17 mouse cellular contexts compared by ENCODE assay signal in the genomic region with DNA sequence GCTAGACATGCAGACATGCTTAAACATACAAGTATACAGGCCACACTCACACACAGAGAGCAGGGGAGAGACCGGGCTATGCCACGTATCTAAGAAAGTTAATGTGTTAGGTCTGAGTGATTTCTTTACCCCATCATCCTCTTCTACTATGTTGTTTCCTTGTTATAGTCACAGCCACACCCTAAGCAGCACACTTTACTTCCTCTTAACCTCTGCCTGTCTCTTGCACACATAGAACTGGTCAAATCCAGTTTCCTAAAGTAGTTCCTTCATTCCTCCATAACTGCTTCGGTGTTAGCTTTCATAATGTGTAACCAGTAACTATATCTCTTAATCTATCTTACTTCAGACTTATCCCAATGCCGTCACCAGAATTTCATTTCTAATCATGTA.
DNase-seq lines count a peak whose midpoint lies in the region; ATAC-seq and TF ChIP-seq lines count a peak whose summit lies in the region.
"Had no signal": no experiment of that assay in that cellular context is flagged by ENCODE, and none has a peak within 500 bp of the region (broad histone marks: within the 10 kb centered on the region; RNA-seq: fewer than 3 reads in every experiment).

No protein-coding gene starts in this region.

- no peaks in the 10 kb centered on the region for H3K4me1 ChIP-seq in kidney, embryonic 16.5 days (ENCODE audit: insufficient read depth, low read length)
- peaks cover 14 to 21% of the 10 kb centered on the region in 2 experiments for H3K4me1 ChIP-seq in MEL (ENCODE audit: control insufficient read depth in 1 of 2, insufficient read depth in 2 of 2, low read length in 2 of 2)
- H3K4me1 ChIP-seq in intestine, embryonic 15.5 days (replicated peaks) = 0 out of 2 replicates have a peak, but pooled peaks cover 5% of the 10 kb centered on the region
- peaks cover 13% of the 10 kb centered on the region for H3K4me1 ChIP-seq in small intestine, adult 2 months (ENCODE audit: control insufficient read depth, insufficient read depth, insufficient read length, low read length)
- no peaks in the 10 kb centered on the region for H3K4me1 ChIP-seq in hindbrain, embryonic 12.5 days
- H3K4me1 ChIP-seq: hindbrain, embryonic 13.5 days; neural tube, embryonic 15.5 days had no signal

- H3K4me2 ChIP-seq in kidney, embryonic 16.5 days (replicated peaks; ENCODE audit: low read depth, low read length) = no peak overlapping the region
- no peak overlapping the region for H3K4me2 ChIP-seq in intestine, embryonic 15.5 days (replicated peaks)
- H3K4me2 ChIP-seq in hindbrain, embryonic 12.5 days (replicated peaks) = no peak overlapping the region
- H3K4me2 ChIP-seq: heart, embryonic 15.5 days; hindbrain, embryonic 13.5 days; midbrain, embryonic 11.5 days; neural tube, embryonic 15.5 days had no signal

- H3K79me2 ChIP-seq in MEL (ENCODE audit: control insufficient read depth, insufficient read depth, low read length, poor library complexity) = no peaks in the 10 kb centered on the region

- no peak for TF ChIP-seq RAD21 in MEL (IDR thresholded peaks at IDR 0.05; ENCODE audit: low read depth, low read length)

- TF ChIP-seq CTCF in MEL (IDR thresholded peaks at IDR 0.05 in 2 of 3, conservative IDR thresholded peaks at IDR 0.05 in 1 of 3; ENCODE audit: control insufficient read depth in 1 of 3, insufficient read depth in 1 of 3, low read depth in 2 of 3, low read length in 3 of 3, poor library complexity in 1 of 3, severe bottlenecking in 1 of 3) = no peak
- no peak for TF ChIP-seq CTCF in small intestine, adult 2 months (IDR thresholded peaks at IDR 0.05; ENCODE audit: extremely low read depth, insufficient read length, insufficient replicate concordance, low read depth, low read length)

- DNase-seq in kidney, postnatal 10 days = no peak
- DNase-seq in MEL (ENCODE audit: low read depth, low spot score) (peak; percentile 74), MN1 (ENCODE audit: low spot score) (no peak)
- DNase-seq in layer of hippocampus, adult 8-10 months (ENCODE audit: low spot score in 2 of 2) = no peak
- DNase-seq: cerebellum, postnatal 36 days; kidney, adult 8-10 months; lung, adult 18-20 months; retina, postnatal 1 day had no signal

- peak; percentile 41 to 66; a peak in 3 of 4 replicates for TF ChIP-seq EP300 in MEL (IDR thresholded peaks at IDR 0.05; ENCODE audit: low read depth in 1 of 2, low read length in 2 of 2)

- H3K36me3 ChIP-seq in kidney, embryonic 16.5 days (ENCODE audit: insufficient read depth, low read length) = no peaks in the 10 kb centered on the region
- peaks cover 0 to 27% of the 10 kb centered on the region in 2 experiments; a peak in 2 of 4 replicates for H3K36me3 ChIP-seq in MEL (ENCODE audit: control insufficient read depth in 1 of 2, insufficient read depth in 2 of 2, low read length in 2 of 2)
- H3K36me3 ChIP-seq in intestine, embryonic 15.5 days = no peaks in the 10 kb centered on the region
- no peaks in the 10 kb centered on the region for H3K36me3 ChIP-seq in small intestine, adult 2 months (ENCODE audit: control insufficient read depth, insufficient read depth, low read length)
- H3K36me3 ChIP-seq in hindbrain, embryonic 12.5 days = no peaks in the 10 kb centered on the region
- H3K36me3 ChIP-seq: heart, embryonic 15.5 days; hindbrain, embryonic 13.5 days; neural tube, embryonic 15.5 days had no signal

- ATAC-seq in kidney, embryonic 16.5 days (ENCODE audit: low FRiP score, low TSS enrichment) = peak; percentile 67; the same call in 1 of the 2 replicates
- ATAC-seq in intestine, embryonic 15.5 days = peak; percentile 69
- ATAC-seq in hindbrain, embryonic 12.5 days (ENCODE audit: low FRiP score) = no peak

- WGBS in kidney, embryonic 16.5 days = 83% methylated on average over 4 of the region's 4 CpGs
- WGBS in intestine, embryonic 15.5 days = 85% methylated on average over 4 of the region's 4 CpGs
- 48% methylated on average over 4 of the region's 4 CpGs for WGBS in small intestine, adult 2 months
- 94% methylated on average over 4 of the region's 4 CpGs for WGBS in hindbrain, embryonic 12.5 days

- H3K9me3 ChIP-seq in kidney, embryonic 16.5 days (ENCODE audit: low read length) = no peaks in the 10 kb centered on the region
- H3K9me3 ChIP-seq in MEL (replicated peaks; ENCODE audit: insufficient read depth, low read length) = no peaks in the 10 kb centered on the region
- no peaks in the 10 kb centered on the region for H3K9me3 ChIP-seq in intestine, embryonic 15.5 days
- H3K9me3 ChIP-seq in hindbrain, embryonic 12.5 days (replicated peaks) = no peaks in the 10 kb centered on the region
- H3K9me3 ChIP-seq: heart, embryonic 15.5 days; hindbrain, embryonic 13.5 days; neural tube, embryonic 15.5 days had no signal

- H3K4me3 ChIP-seq in kidney, embryonic 16.5 days (ENCODE audit: low read length) = no peak overlapping the region
- H3K4me3 ChIP-seq in MEL (ENCODE audit: control insufficient read depth in 1 of 2, insufficient read depth in 1 of 2, low read depth in 2 of 2, low read length in 2 of 2) = peak overlapping the region in 1 of 2 experiments; percentile 5; a peak in 1 of 4 replicates
- H3K4me3 ChIP-seq in intestine, embryonic 15.5 days (replicated peaks) = no peak overlapping the region
- no peak overlapping the region for H3K4me3 ChIP-seq in small intestine, adult 2 months (ENCODE audit: low read depth, low read length)
- no peak overlapping the region for H3K4me3 ChIP-seq in hindbrain, embryonic 12.5 days
- H3K4me3 ChIP-seq: heart, embryonic 15.5 days; hindbrain, embryonic 13.5 days; layer of hippocampus, adult 2 months; neural tube, embryonic 15.5 days had no signal

- no peak overlapping the region for H3K27ac ChIP-seq in kidney, embryonic 16.5 days (ENCODE audit: low read length)
- peak overlapping the region; percentile 11; the same call in 1 of the 2 replicates for H3K27ac ChIP-seq in MEL (ENCODE audit: control insufficient read depth, low read depth, low read length)
- no peak overlapping the region for H3K27ac ChIP-seq in intestine, embryonic 15.5 days
- peak overlapping the region; percentile 68 for H3K27ac ChIP-seq in small intestine, adult 2 months (ENCODE audit: insufficient read depth, low read depth, low read length)
- no peak overlapping the region for H3K27ac ChIP-seq in hindbrain, embryonic 12.5 days
- H3K27ac ChIP-seq: hindbrain, embryonic 13.5 days; layer of hippocampus, adult 2 months; neural tube, embryonic 15.5 days had no signal

- TF ChIP-seq POLR2A in MEL (IDR thresholded peaks at IDR 0.05; ENCODE audit: control insufficient read depth in 1 of 2, insufficient read depth in 1 of 2, low read depth in 1 of 2, low read length in 2 of 2, poor library complexity in 1 of 2) = no peak
- TF ChIP-seq POLR2A in small intestine, adult 2 months (IDR thresholded peaks at IDR 0.05; ENCODE audit: low read depth, low read length) = no peak

- H3K27me3 ChIP-seq in kidney, embryonic 16.5 days (ENCODE audit: insufficient read depth, low read length) = no peaks in the 10 kb centered on the region
- no peaks in the 10 kb centered on the region for H3K27me3 ChIP-seq in MEL (ENCODE audit: control insufficient read depth in 1 of 2, insufficient read depth in 2 of 2, low read length in 2 of 2)
- no peaks in the 10 kb centered on the region for H3K27me3 ChIP-seq in intestine, embryonic 15.5 days (replicated peaks)
- H3K27me3 ChIP-seq in small intestine, adult 2 months (ENCODE audit: control insufficient read depth, insufficient read depth, low read length) = no peaks in the 10 kb centered on the region
- no peaks in the 10 kb centered on the region for H3K27me3 ChIP-seq in hindbrain, embryonic 12.5 days
- H3K27me3 ChIP-seq: heart, embryonic 15.5 days; hindbrain, embryonic 13.5 days; neural tube, embryonic 15.5 days had no signal

- H3K9ac ChIP-seq in kidney, embryonic 16.5 days (replicated peaks; ENCODE audit: low read length) = no peak overlapping the region
- H3K9ac ChIP-seq in MEL (ENCODE audit: control insufficient read depth, low read depth, low read length, poor library complexity, severe bottlenecking) = no peak overlapping the region
- no peak overlapping the region for H3K9ac ChIP-seq in intestine, embryonic 15.5 days
- H3K9ac ChIP-seq in hindbrain, embryonic 12.5 days = no peak overlapping the region
- H3K9ac ChIP-seq: heart, embryonic 15.5 days; hindbrain, embryonic 13.5 days; neural tube, embryonic 15.5 days had no signal

TF ChIP-seq in MEL, 35 proteins besides CTCF, POLR2A, EP300 and RAD21 (continues in another document):
- TF ChIP-seq TAL1 (IDR thresholded peaks at IDR 0.05; ENCODE audit: low read length) = no peak
- TF ChIP-seq CHD1 (IDR thresholded peaks at IDR 0.05; ENCODE audit: low read depth, low read length) = no peak
- TF ChIP-seq ELF1 (IDR thresholded peaks at IDR 0.05; ENCODE audit: low read depth, low read length) = 0 out of 2 replicates have a peak, but pooled peaks have one; percentile 39
- TF ChIP-seq MAZ (IDR thresholded peaks at IDR 0.05; ENCODE audit: low read depth, low read length) = 0 out of 2 replicates have a peak, but pooled peaks have one; percentile 24
- no peak for TF ChIP-seq USF2 (IDR thresholded peaks at IDR 0.05; ENCODE audit: borderline replicate concordance in 1 of 2, insufficient read depth in 1 of 2, low read depth in 1 of 2, low read length in 2 of 2)
- TF ChIP-seq ETS1 (IDR thresholded peaks at IDR 0.05; ENCODE audit: low read depth, low read length) = peak; percentile 41
- TF ChIP-seq HCFC1 (IDR thresholded peaks at IDR 0.05; ENCODE audit: low read depth, low read length) = 0 out of 2 replicates have a peak, but pooled peaks have one; percentile 42
- no peak for TF ChIP-seq UBTF (IDR thresholded peaks at IDR 0.05; ENCODE audit: borderline replicate concordance, insufficient read depth, low read depth, low read length)
- peak; percentile 27; the same call in 1 of the 2 replicates for TF ChIP-seq NELFE (IDR thresholded peaks at IDR 0.05; ENCODE audit: low read depth, low read length)
- TF ChIP-seq TBP (IDR thresholded peaks at IDR 0.05; ENCODE audit: low read depth, low read length) = no peak
- no peak for TF ChIP-seq POLR2AphosphoS2 (IDR thresholded peaks at IDR 0.05; ENCODE audit: low read length)
- TF ChIP-seq ZNF384 (IDR thresholded peaks at IDR 0.05; ENCODE audit: low read depth, low read length) = no peak
- TF ChIP-seq E2F4 (IDR thresholded peaks at IDR 0.05; ENCODE audit: borderline replicate concordance, low read depth, low read length) = no peak
- 0 out of 2 replicates have a peak, but pooled peaks have one; percentile 19 for TF ChIP-seq MXI1 (IDR thresholded peaks at IDR 0.05; ENCODE audit: low read depth, low read length)
- no peak for TF ChIP-seq TCF12 (IDR thresholded peaks at IDR 0.05; ENCODE audit: low read depth, low read length)
- TF ChIP-seq MYB (IDR thresholded peaks at IDR 0.05; ENCODE audit: low read depth, low read length) = no peak
- TF ChIP-seq ZKSCAN1 (IDR thresholded peaks at IDR 0.05; ENCODE audit: low read depth, low read length) = no peak
- TF ChIP-seq NRF1 (IDR thresholded peaks at IDR 0.05; ENCODE audit: insufficient read depth, low read depth, low read length, poor library complexity, severe bottlenecking) = no peak
- no peak for TF ChIP-seq KAT2A (conservative IDR thresholded peaks at IDR 0.05; ENCODE audit: low read depth, low read length)
- TF ChIP-seq ZC3H11A (IDR thresholded peaks at IDR 0.05; ENCODE audit: low read depth, low read length) = no peak

Comparison
In these comparisons a context has a peak if more than half of its experiments do, and no peak if none do; other contexts are left out.
1. H3K27ac ChIP-seq: peak in MEL (single experiment) and small intestine, adult 2 months (single experiment); none in kidney, embryonic 16.5 days (single experiment), intestine, embryonic 15.5 days (single experiment) and hindbrain, embryonic 12.5 days (single experiment).